Mouse (Mus musculus) hindbrain, embryonic 12.5 days (tissue): ENCODE measurements around the gene Dtnb. TPM values are rescaled to one million over a fixed set of nuclear protein-coding genes. Genes with fewer than 3 reads are reported as not detected.

Source experiments
- ATAC-seq: fragments of 200-750 bp; cut with Nextera tagmentation; 2 replicates; pipeline ENCODE4 v1.8.0; 2017; ENCODE audit warnings: moderate TSS enrichment; ENCODE audit not compliant: low FRiP score
- H3K27ac ChIP-seq: fragments of 300-500 bp; sonication (generic); 2 replicates; pipeline ENCODE4 v1.5.1; 2016; ENCODE audit warnings: mild to moderate bottlenecking
- H3K27me3 ChIP-seq: fragments of 300-500 bp; sonication (generic); 2 replicates; pipeline ENCODE4 v1.6.1; 2016; ENCODE audit warnings: mild to moderate bottlenecking
- H3K36me3 ChIP-seq: fragments of 300-500 bp; sonication (generic); 2 replicates; pipeline ENCODE4 v1.6.1; 2016; ENCODE audit warnings: mild to moderate bottlenecking
- H3K4me1 ChIP-seq: fragments of 300-500 bp; sonication (generic); 2 replicates; pipeline ENCODE4 v1.6.1; 2016
- H3K4me2 ChIP-seq: fragments of 300-500 bp; sonication (generic); replicated peaks from 2 replicates; pipeline ENCODE4 v1.6.1; 2016; ENCODE audit warnings: mild to moderate bottlenecking
- H3K4me3 ChIP-seq: fragments of 300-500 bp; sonication (generic); 2 replicates; pipeline ENCODE4 v1.5.1; 2016; ENCODE audit warnings: mild to moderate bottlenecking
- H3K9ac ChIP-seq: fragments of 300-500 bp; sonication (generic); 2 replicates; pipeline ENCODE4 v1.6.1; 2016; ENCODE audit warnings: mild to moderate bottlenecking, moderate library complexity
- H3K9me3 ChIP-seq: fragments of 300-500 bp; sonication (generic); replicated peaks from 2 replicates; pipeline ENCODE4 v1.6.1; 2016; ENCODE audit warnings: mild to moderate bottlenecking
- WGBS: fragments of 180-500 bp; shearing (Covaris S2); methylation state at CpG from one replicate; pipeline ENCODE4 v1.1.7; 2016; 5-methylcytosine and 5-hydroxymethylcytosine counted together
- polyA plus RNA-seq: library from polyadenylated mRNA; unstranded; fragments of >200 nt; fragmentation: Nextera tagmentation; extraction: Ambion mirVana; gene quantifications from 2 replicates; pipeline ENCODE4 v1.2.1, GENCODE M21; 2016

Dtnb gene
- polyA plus RNA-seq, 1 experiment from 2014 or later, result 44.3 TPM

GRCm38 (mm10) chr12:3618144-3619020, 46.2 kb downstream of the Dtnb start:
- Histone ChIP-seq H3K36me3 (peaks cover 2% of the 10 kb centered on the region; the same call in 1 of the 2 replicates), H3K27me3 (no peaks in the 10 kb centered on the region), H3K4me2 (no peak overlapping the region), H3K27ac (no peak overlapping the region), H3K4me1 (no peaks in the 10 kb centered on the region), H3K9ac (no peak overlapping the region), H3K9me3 (no peaks in the 10 kb centered on the region), H3K4me3 (no peak overlapping the region)
- ATAC-seq, result no peak
- WGBS, result 91% methylated on average over 7 of the region's 7 CpGs

DNA sequence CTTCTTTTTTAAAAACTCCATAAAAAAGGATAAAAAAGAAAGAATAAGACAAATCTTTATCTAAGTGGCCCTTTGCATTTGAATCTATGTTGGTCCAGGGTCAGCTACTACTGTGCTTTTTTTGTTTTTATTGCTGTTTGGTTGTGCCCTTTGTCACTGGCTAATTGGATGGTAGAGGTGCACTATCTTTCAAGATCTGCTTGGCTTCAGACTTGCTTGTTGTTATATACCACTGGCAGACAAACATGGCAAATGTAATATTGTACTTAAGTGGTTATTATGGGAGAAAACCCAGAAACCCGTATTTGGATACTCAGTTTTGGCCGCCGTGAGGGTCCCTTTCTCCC, 46.8 kb downstream of the Dtnb start:
- Histone ChIP-seq H3K27ac (no peak overlapping the region), H3K9me3 (no peaks in the 10 kb centered on the region), H3K36me3 (0 out of 2 replicates have a peak, but pooled peaks cover 2% of the 10 kb centered on the region), H3K27me3 (no peaks in the 10 kb centered on the region), H3K4me3 (no peak overlapping the region), H3K9ac (no peak overlapping the region), H3K4me1 (no peaks in the 10 kb centered on the region), H3K4me2 (no peak overlapping the region)
- WGBS, result 100% methylated on average over 3 of the region's 3 CpGs
- ATAC-seq, result no peak

DNA sequence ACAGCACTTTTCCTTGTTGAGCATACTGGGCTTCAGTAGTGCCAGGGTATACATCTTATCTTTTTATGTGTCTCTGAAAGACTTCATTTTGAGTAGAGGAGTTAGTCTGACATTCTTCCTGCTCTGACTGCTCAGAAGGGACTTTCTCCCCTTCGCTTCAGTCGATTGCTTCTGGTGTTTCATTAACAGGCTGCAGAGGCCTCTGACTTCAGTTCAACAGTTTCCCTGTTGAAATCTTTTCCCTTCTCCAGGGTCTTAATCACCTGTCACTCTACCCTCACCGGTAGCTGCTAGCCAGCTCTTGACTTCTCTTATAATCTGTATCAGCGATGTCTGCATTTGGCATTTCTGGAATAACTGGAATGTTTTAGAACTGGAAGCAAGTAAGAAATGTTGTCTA, 54.7 kb downstream of the Dtnb start:
- H3K4me3 ChIP-seq, result no peak overlapping the region
- WGBS, result 90% methylated on average over 4 of the region's 4 CpGs
- no peak overlapping the region for H3K9ac ChIP-seq
- H3K4me1 ChIP-seq, result no peaks in the 10 kb centered on the region
- no peaks in the 10 kb centered on the region for H3K27me3 ChIP-seq
- no peak overlapping the region for H3K27ac ChIP-seq
- H3K9me3 ChIP-seq, result no peaks in the 10 kb centered on the region
- no peak for ATAC-seq
- H3K36me3 ChIP-seq, result no peaks in the 10 kb centered on the region
- no peak overlapping the region for H3K4me2 ChIP-seq

- no peak overlapping the region for H3K4me3 ChIP-seq
- no peaks in the 10 kb centered on the region for H3K9me3 ChIP-seq
- H3K9ac ChIP-seq, result no peak overlapping the region
- no peak overlapping the region for H3K4me2 ChIP-seq
- no peak for ATAC-seq
- 56% methylated on average over 3 of the region's 3 CpGs for WGBS
- no peaks in the 10 kb centered on the region for H3K36me3 ChIP-seq
- no peaks in the 10 kb centered on the region for H3K4me1 ChIP-seq
- H3K27ac ChIP-seq, result no peak overlapping the region
- H3K27me3 ChIP-seq, result no peaks in the 10 kb centered on the region
Observed at GRCm38 (mm10) chr12:3641931-3642330, 69.8 kb downstream of the Dtnb start.

DNA sequence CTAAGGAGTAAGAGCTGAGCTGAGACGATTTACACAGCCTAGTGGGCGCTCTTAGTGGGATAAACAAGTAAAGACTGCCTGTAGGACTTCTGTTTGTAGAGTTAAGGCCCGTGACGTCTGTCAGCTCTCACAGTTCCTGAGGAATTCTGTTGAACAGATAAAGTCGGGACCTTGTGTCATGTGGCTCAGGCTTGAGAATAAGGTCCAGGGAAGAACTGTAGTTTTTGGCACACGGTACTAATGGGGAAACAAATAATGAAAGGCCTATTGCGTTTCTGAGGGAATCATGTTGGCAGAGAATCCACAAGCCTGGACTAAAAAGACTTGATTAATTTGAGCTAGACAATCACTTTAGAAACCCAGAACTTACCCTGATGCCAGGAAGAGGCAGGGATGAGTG, 84.6 kb downstream of the Dtnb start:
- H3K4me3 ChIP-seq, result no peak overlapping the region
- no peaks in the 10 kb centered on the region for H3K9me3 ChIP-seq
- no peak overlapping the region for H3K27ac ChIP-seq
- H3K36me3 ChIP-seq, result no peaks in the 10 kb centered on the region; the same call in 1 of the 2 replicates
- no peak overlapping the region for H3K4me2 ChIP-seq
- H3K9ac ChIP-seq, result no peak overlapping the region
- WGBS, result 77% methylated on average over 7 of the region's 7 CpGs
- ATAC-seq, result no peak
- no peaks in the 10 kb centered on the region for H3K4me1 ChIP-seq
- H3K27me3 ChIP-seq, result no peaks in the 10 kb centered on the region

- H3K9ac ChIP-seq, result no peak overlapping the region
- no peak for ATAC-seq
- 93% methylated on average over 4 of the region's 4 CpGs for WGBS
- H3K27me3 ChIP-seq, result no peaks in the 10 kb centered on the region
- no peaks in the 10 kb centered on the region for H3K4me1 ChIP-seq
- H3K4me2 ChIP-seq, result no peak overlapping the region
- H3K4me3 ChIP-seq, result no peak overlapping the region
- H3K36me3 ChIP-seq, result no peaks in the 10 kb centered on the region; the same call in 1 of the 2 replicates
- no peaks in the 10 kb centered on the region for H3K9me3 ChIP-seq
- H3K27ac ChIP-seq, result no peak overlapping the region
Observed at GRCm38 (mm10) chr12:3657234-3657633, 85.1 kb downstream of the Dtnb start.

DNA sequence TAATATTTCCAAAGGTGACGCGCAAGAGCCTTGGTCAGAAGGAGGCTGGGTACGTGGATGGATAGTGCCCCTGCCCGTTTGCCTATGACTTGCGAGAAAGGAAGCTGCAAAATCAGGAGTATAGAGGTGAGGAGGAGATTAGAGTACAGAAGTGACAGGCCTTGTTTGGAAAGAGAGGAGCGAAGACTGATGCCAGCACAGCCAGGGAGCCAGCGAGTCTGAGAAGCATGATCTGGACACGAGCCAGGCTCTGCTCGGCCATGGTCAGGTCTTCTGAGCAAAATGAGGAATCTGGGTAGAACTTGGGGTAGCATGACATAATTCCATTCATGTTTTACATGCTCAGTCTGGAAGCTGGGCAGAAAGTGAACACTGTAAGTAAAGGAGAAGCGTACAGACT, 85.6 kb downstream of the Dtnb start:
- Histone ChIP-seq H3K27ac (no peak overlapping the region), H3K4me2 (no peak overlapping the region), H3K9me3 (no peaks in the 10 kb centered on the region), H3K36me3 (no peaks in the 10 kb centered on the region; the same call in 1 of the 2 replicates), H3K4me3 (no peak overlapping the region), H3K9ac (no peak overlapping the region), H3K27me3 (no peaks in the 10 kb centered on the region), H3K4me1 (peaks cover 3% of the 10 kb centered on the region; the same call in 1 of the 2 replicates)
- 95% methylated on average over 10 of the region's 10 CpGs for WGBS
- no peak for ATAC-seq

GRCm38 (mm10) chr12:3659554-3660311, 87.6 kb downstream of the Dtnb start:
- H3K9ac ChIP-seq, result no peak overlapping the region

GRCm38 (mm10) chr12:3660985-3661635, 88.9 kb downstream of the Dtnb start:
- Histone ChIP-seq H3K27me3 (no peaks in the 10 kb centered on the region), H3K27ac (no peak overlapping the region), H3K9me3 (no peaks in the 10 kb centered on the region), H3K9ac (no peak overlapping the region), H3K4me2 (no peak overlapping the region), H3K4me3 (no peak overlapping the region), H3K4me1 (peaks cover 5% of the 10 kb centered on the region; the same call in 1 of the 2 replicates), H3K36me3 (no peaks in the 10 kb centered on the region; the same call in 1 of the 2 replicates)
- 61% methylated on average over 1 of the region's 1 CpGs for WGBS
- ATAC-seq, result no peak

More at GRCm38 (mm10) chr12:3659554-3660311, 87.6 kb downstream of the Dtnb start:
- ATAC-seq, result no peak
- H3K9me3 ChIP-seq, result no peaks in the 10 kb centered on the region
- no peak overlapping the region for H3K4me3 ChIP-seq
- 92% methylated on average over 4 of the region's 4 CpGs for WGBS
- H3K4me2 ChIP-seq, result no peak overlapping the region
- H3K4me1 ChIP-seq, result peaks cover 5% of the 10 kb centered on the region; the same call in 1 of the 2 replicates
- no peaks in the 10 kb centered on the region; the same call in 1 of the 2 replicates for H3K36me3 ChIP-seq
- no peak overlapping the region for H3K27ac ChIP-seq
- H3K27me3 ChIP-seq, result no peaks in the 10 kb centered on the region

DNA sequence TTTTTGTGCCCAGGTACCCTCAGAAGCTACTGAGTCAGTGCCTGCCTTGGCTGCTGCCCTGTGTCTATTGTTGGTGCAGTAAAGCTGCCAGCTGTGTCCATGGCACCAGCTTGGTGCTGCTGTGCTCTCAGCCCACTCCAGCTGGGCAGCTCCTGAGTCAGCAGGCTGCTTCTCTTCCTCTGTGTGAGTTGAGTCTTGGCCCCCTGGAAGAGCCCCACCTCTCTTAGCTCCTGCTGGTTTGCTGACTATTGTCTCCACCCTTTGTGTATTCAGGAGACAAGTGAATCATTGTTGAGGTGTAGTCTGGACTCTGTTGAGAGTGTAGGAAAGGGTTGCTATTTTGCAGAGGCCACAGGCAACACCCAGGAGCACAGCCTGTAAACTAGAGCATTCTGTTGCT, 90.5 kb downstream of the Dtnb start:
- Histone ChIP-seq H3K9me3 (no peaks in the 10 kb centered on the region), H3K9ac (no peak overlapping the region), H3K36me3 (no peaks in the 10 kb centered on the region; the same call in 1 of the 2 replicates), H3K27me3 (no peaks in the 10 kb centered on the region), H3K4me1 (peaks cover 5% of the 10 kb centered on the region; the same call in 1 of the 2 replicates), H3K4me3 (no peak overlapping the region), H3K27ac (no peak overlapping the region), H3K4me2 (no peak overlapping the region)
- no peak for ATAC-seq

GRCm38 (mm10) chr12:3663386-3663785, 91.2 kb downstream of the Dtnb start:
- Histone ChIP-seq H3K9me3 (no peaks in the 10 kb centered on the region), H3K27me3 (no peaks in the 10 kb centered on the region), H3K4me2 (no peak overlapping the region), H3K36me3 (no peaks in the 10 kb centered on the region; the same call in 1 of the 2 replicates), H3K4me3 (no peak overlapping the region), H3K9ac (no peak overlapping the region), H3K27ac (no peak overlapping the region), H3K4me1 (peaks cover 5% of the 10 kb centered on the region; the same call in 1 of the 2 replicates)
- WGBS, result 94% methylated on average over 7 of the region's 7 CpGs
- ATAC-seq, result no peak

- peaks cover 8% of the 10 kb centered on the region; the same call in 1 of the 2 replicates for H3K4me1 ChIP-seq
- H3K27ac ChIP-seq, result no peak overlapping the region
- no peaks in the 10 kb centered on the region for H3K36me3 ChIP-seq
- WGBS, result 32% methylated on average over 5 of the region's 5 CpGs
- H3K9ac ChIP-seq, result no peak overlapping the region
- H3K27me3 ChIP-seq, result no peaks in the 10 kb centered on the region
- no peak overlapping the region for H3K4me2 ChIP-seq
- H3K9me3 ChIP-seq, result no peaks in the 10 kb centered on the region
- ATAC-seq, result no peak
- no peak overlapping the region for H3K4me3 ChIP-seq
Observed at GRCm38 (mm10) chr12:3669971-3670381, 97.8 kb downstream of the Dtnb start.
